Mouse (Mus musculus): Measurements from ENCODE around the gene Minos1. TPM values are rescaled to one million over a fixed set of nuclear protein-coding genes. Genes with fewer than 3 reads are reported as not detected.
A peak's percentile ranks its signal among the peaks of the same experiment; 100 is the strongest.

Minos1 gene
- total RNA-seq, 2 experiments from 2014 or later, result 203 to 215 TPM

GRCm38 (mm10) chr4:139111421-139111820, 19.5 kb downstream of the Minos1 start:
- intact Hi-C loops (cut with DNase I), result no loop called here
- DNase-seq (ENCODE audit: extremely low spot score in 1 of 2, low spot score in 2 of 2), result no peak

- intact Hi-C loops (cut with DNase I), result no loop called here
- DNase-seq (ENCODE audit: extremely low spot score in 1 of 2, low spot score in 2 of 2), result no peak
These were observed 20.1 kb downstream of the Minos1 start for GRCm38 (mm10) chr4:139110858-139111257.

GRCm38 (mm10) chr4:139105453-139105852, 25.5 kb downstream of the Minos1 start:
- DNase-seq (ENCODE audit: extremely low spot score in 1 of 2, low spot score in 2 of 2), result no peak
- intact Hi-C loops (cut with DNase I), result no loop called here

- intact Hi-C loops (cut with DNase I), result no loop called here
These were observed 29.4 kb downstream of the Minos1 start for GRCm38 (mm10) chr4:139101546-139101945.

GRCm38 (mm10) chr4:139100326-139100725, 30.6 kb downstream of the Minos1 start:
- no peak for DNase-seq (ENCODE audit: extremely low spot score in 1 of 2, low spot score in 2 of 2)
- intact Hi-C loops (cut with DNase I), result no loop called here

More at GRCm38 (mm10) chr4:139101546-139101945, 29.4 kb downstream of the Minos1 start:
- DNase-seq (ENCODE audit: extremely low spot score in 1 of 2, low spot score in 2 of 2), result peak in 1 of 2 experiments; percentile 60

- intact Hi-C loops (cut with DNase I), result no loop called here
- no peak for DNase-seq (ENCODE audit: extremely low spot score in 1 of 2, low spot score in 2 of 2)
These were observed 34.7 kb downstream of the Minos1 start for GRCm38 (mm10) chr4:139096201-139096600.

GRCm38 (mm10) chr4:139095406-139095805, 35.5 kb downstream of the Minos1 start:
- intact Hi-C loops (cut with DNase I), result no loop called here

GRCm38 (mm10) chr4:139093196-139093530, 37.8 kb downstream of the Minos1 start:
- DNase-seq (ENCODE audit: extremely low spot score in 1 of 2, low spot score in 2 of 2), result no peak
- intact Hi-C loops (cut with DNase I), result no loop called here

More at GRCm38 (mm10) chr4:139095406-139095805, 35.5 kb downstream of the Minos1 start:
- DNase-seq (ENCODE audit: extremely low spot score in 1 of 2, low spot score in 2 of 2), result no peak

GRCm38 (mm10) chr4:139092356-139093195, 38.3 kb downstream of the Minos1 start, which contains the start of gene Nbl1:
TSS of gene Nbl1 (minus strand) at chr4:139092993.
- intact Hi-C loops (cut with DNase I), result no loop called here

GRCm38 (mm10) chr4:139091478-139092355, 39.2 kb downstream of the Minos1 start:
- intact Hi-C loops (cut with DNase I), result no loop called here
- peak in 1 of 2 experiments; percentile 60 for DNase-seq (ENCODE audit: extremely low spot score in 1 of 2, low spot score in 2 of 2)

More at GRCm38 (mm10) chr4:139092356-139093195, 38.3 kb downstream of the Minos1 start, which contains the start of gene Nbl1:
- DNase-seq (ENCODE audit: extremely low spot score in 1 of 2, low spot score in 2 of 2), result peak in 1 of 2 experiments; percentile 87

GRCm38 (mm10) chr4:139091066-139091465, 39.8 kb downstream of the Minos1 start:
- intact Hi-C loops (cut with DNase I), result no loop called here
- peak in 1 of 2 experiments; percentile 49 for DNase-seq (ENCODE audit: extremely low spot score in 1 of 2, low spot score in 2 of 2)

- intact Hi-C loops (cut with DNase I), result no loop called here
- no peak for DNase-seq (ENCODE audit: extremely low spot score in 1 of 2, low spot score in 2 of 2)
These were observed 40.5 kb downstream of the Minos1 start for GRCm38 (mm10) chr4:139090303-139090940.

GRCm38 (mm10) chr4:139088982-139089671, 41.8 kb downstream of the Minos1 start:
- intact Hi-C loops (cut with DNase I), result loop anchor here (5.0 kb wide), 3 partner anchors 163 to 248 kb away; no protein-coding TSS in a partner anchor
- DNase-seq (ENCODE audit: extremely low spot score in 1 of 2, low spot score in 2 of 2), result no peak

GRCm38 (mm10) chr4:139086984-139087383, 43.9 kb downstream of the Minos1 start:
- intact Hi-C loops (cut with DNase I), result loop anchor here (5.0 kb wide), 3 partner anchors 165 to 250 kb away; no protein-coding TSS in a partner anchor

GRCm38 (mm10) chr4:139086037-139086436, 44.9 kb downstream of the Minos1 start:
- peak; percentile 88 for DNase-seq (ENCODE audit: extremely low spot score in 1 of 2, low spot score in 2 of 2)
- intact Hi-C loops (cut with DNase I), result loop anchor here (5.0 kb wide), 3 partner anchors 166 to 251 kb away; no protein-coding TSS in a partner anchor

More at GRCm38 (mm10) chr4:139086984-139087383, 43.9 kb downstream of the Minos1 start:
- no peak for DNase-seq (ENCODE audit: extremely low spot score in 1 of 2, low spot score in 2 of 2)

GRCm38 (mm10) chr4:139085337-139085736, 45.6 kb downstream of the Minos1 start:
- intact Hi-C loops (cut with DNase I), result loop anchor here (5.0 kb wide), 3 partner anchors 167 to 252 kb away; no protein-coding TSS in a partner anchor

GRCm38 (mm10) chr4:139082790-139083564, 47.9 kb downstream of the Minos1 start:
- peak; percentile 72 to 76 for DNase-seq (ENCODE audit: extremely low spot score in 1 of 2, low spot score in 2 of 2)

More at GRCm38 (mm10) chr4:139085337-139085736, 45.6 kb downstream of the Minos1 start:
- DNase-seq (ENCODE audit: extremely low spot score in 1 of 2, low spot score in 2 of 2), result no peak

More at GRCm38 (mm10) chr4:139082790-139083564, 47.9 kb downstream of the Minos1 start:
- intact Hi-C loops (cut with DNase I), result no loop called here
